Comparison of ENCODE assay signal across 10 mouse cellular contexts in genomic region chr6:140576961-140577821, GRCm38 (mm10). TPM values are rescaled to one million over a fixed set of nuclear protein-coding genes. Genes with fewer than 3 reads are reported as not detected.
DNase-seq lines count a peak whose midpoint lies in the region; ATAC-seq lines count a peak whose summit lies in the region.
"Had no signal": no experiment of that assay in that cellular context is flagged by ENCODE, and none has a peak within 500 bp of the region (broad histone marks: within the 10 kb centered on the region; RNA-seq: fewer than 3 reads in every experiment).

No protein-coding gene starts in this region.

- H3K9ac ChIP-seq in midbrain, embryonic 11.5 days (ENCODE audit: low read length) = no peak overlapping the region
- no peak overlapping the region for H3K9ac ChIP-seq in midbrain, embryonic 14.5 days (replicated peaks; ENCODE audit: low read length)
- H3K9ac ChIP-seq: limb, embryonic 13.5 days had no signal

- no peaks in the 10 kb centered on the region for H3K9me3 ChIP-seq in heart, embryonic 10.5 days
- H3K9me3 ChIP-seq in midbrain, embryonic 11.5 days (ENCODE audit: control insufficient read depth, low read length) = no peaks in the 10 kb centered on the region
- H3K9me3 ChIP-seq in midbrain, embryonic 14.5 days (ENCODE audit: control insufficient read depth, low read length) = no peaks in the 10 kb centered on the region
- H3K9me3 ChIP-seq: limb, embryonic 13.5 days had no signal

- 65% methylated on average over 18 of the region's 18 CpGs for WGBS in heart, embryonic 10.5 days
- WGBS in midbrain, embryonic 11.5 days = 81% methylated on average over 18 of the region's 18 CpGs
- 70% methylated on average over 18 of the region's 18 CpGs for WGBS in midbrain, embryonic 14.5 days

- no peaks in the 10 kb centered on the region for H3K4me1 ChIP-seq in heart, embryonic 10.5 days
- H3K4me1 ChIP-seq in midbrain, embryonic 11.5 days (ENCODE audit: control insufficient read depth, insufficient read depth, low read length) = no peaks in the 10 kb centered on the region
- H3K4me1 ChIP-seq in midbrain, embryonic 14.5 days (ENCODE audit: control insufficient read depth, insufficient read depth, low read length) = no peaks in the 10 kb centered on the region
- H3K4me1 ChIP-seq: limb, embryonic 13.5 days had no signal

- no peak overlapping the region for H3K27ac ChIP-seq in heart, embryonic 10.5 days
- no peak overlapping the region for H3K27ac ChIP-seq in midbrain, embryonic 11.5 days (ENCODE audit: low read depth, low read length)
- H3K27ac ChIP-seq in midbrain, embryonic 14.5 days (replicated peaks; ENCODE audit: low read depth, low read length) = no peak overlapping the region
- H3K27ac ChIP-seq: limb, embryonic 13.5 days had no signal

- no peak overlapping the region for H3K4me3 ChIP-seq in heart, embryonic 10.5 days
- H3K4me3 ChIP-seq in midbrain, embryonic 11.5 days (ENCODE audit: low read depth, low read length) = no peak overlapping the region
- no peak overlapping the region for H3K4me3 ChIP-seq in midbrain, embryonic 14.5 days (replicated peaks; ENCODE audit: low read depth, low read length)
- H3K4me3 ChIP-seq: limb, embryonic 13.5 days had no signal

- peak; percentile 90 for DNase-seq in heart, adult 11 months
- DNase-seq in heart, embryonic 10.5 days (ENCODE audit: low spot score) = no peak
- DNase-seq in midbrain, embryonic 11.5 days (ENCODE audit: low spot score, missing footprints) = no peak
- DNase-seq in midbrain, embryonic 14.5 days = no peak
- peak; percentile 36 for DNase-seq in induced T-regulatory cell, adult 2 months (ENCODE audit: low read depth)
- DNase-seq in yolk sac, embryonic 10.5 days (ENCODE audit: low spot score) = no peak
- no peak for DNase-seq in Muller cell, postnatal 12 days (ENCODE audit: inconsistent ontology term)
- DNase-seq: cerebellum, postnatal 36 days had no signal

- peaks cover 49% of the 10 kb centered on the region for H3K36me3 ChIP-seq in heart, embryonic 10.5 days
- peaks cover 14% of the 10 kb centered on the region; the same call in 1 of the 2 replicates for H3K36me3 ChIP-seq in midbrain, embryonic 11.5 days (ENCODE audit: control insufficient read depth, insufficient read depth, low read length)
- peaks cover 68% of the 10 kb centered on the region for H3K36me3 ChIP-seq in midbrain, embryonic 14.5 days (ENCODE audit: control insufficient read depth, insufficient read depth, low read length)

- no peaks in the 10 kb centered on the region for H3K27me3 ChIP-seq in heart, embryonic 10.5 days (ENCODE audit: insufficient read depth, poor library complexity, severe bottlenecking)
- no peaks in the 10 kb centered on the region for H3K27me3 ChIP-seq in midbrain, embryonic 11.5 days (ENCODE audit: control insufficient read depth, insufficient read depth, low read length)
- no peaks in the 10 kb centered on the region for H3K27me3 ChIP-seq in midbrain, embryonic 14.5 days (ENCODE audit: control insufficient read depth, insufficient read depth, low read length)
- H3K27me3 ChIP-seq: limb, embryonic 13.5 days had no signal

- 0 out of 2 replicates have a peak, but pooled peaks have one; percentile 40 for ATAC-seq in midbrain, embryonic 11.5 days (ENCODE audit: low FRiP score)
- no peak for ATAC-seq in midbrain, embryonic 14.5 days (ENCODE audit: low FRiP score, low TSS enrichment)
- ATAC-seq in megakaryocyte-erythroid progenitor cell, adult 5-6 weeks (replicated peaks; ENCODE audit: low FRiP score, low TSS enrichment, poor library complexity, severe bottlenecking) = peak; percentile 28

- H3K4me2 ChIP-seq in midbrain, embryonic 11.5 days = no peak overlapping the region
- H3K4me2 ChIP-seq in midbrain, embryonic 14.5 days (ENCODE audit: low read length) = no peak overlapping the region
- H3K4me2 ChIP-seq: limb, embryonic 13.5 days had no signal

RNA-seq across cellular contexts. Expression of gene Aebp2, which starts 45.3 kb away (rescaled TPM):
- polyA plus RNA-seq in heart, embryonic 10.5 days (2016; fragmentation: Nextera tagmentation; extraction: Ambion mirVana) = 7.0 and 11.0 TPM in 2 replicates
- 22.3 and 23.1 TPM in 2 replicates for polyA plus RNA-seq in midbrain, embryonic 11.5 days (2014; fragmentation: Nextera tagmentation; extraction: Ambion mirVana)
- 14.2 and 15.9 TPM in 2 replicates for polyA plus RNA-seq in midbrain, embryonic 14.5 days (2014; fragmentation: Nextera tagmentation; extraction: Ambion mirVana)
- 41.5 and 55.5 TPM in 2 replicates for total RNA-seq in megakaryocyte-erythroid progenitor cell, adult 5-6 weeks (2014; fragmentation: Nextera tagmentation)
- 70.7 and 71.0 TPM in 2 replicates for total RNA-seq in megakaryocyte-erythroid progenitor cell, adult 5-6 weeks (2017)

Comparison
In these comparisons a context has a peak if more than half of its experiments do, and no peak if none do; other contexts are left out.
1. DNase-seq: peak in heart, adult 11 months (single experiment) and induced T-regulatory cell, adult 2 months (single experiment); none in heart, embryonic 10.5 days (single experiment), midbrain, embryonic 11.5 days (single experiment), midbrain, embryonic 14.5 days (single experiment), yolk sac, embryonic 10.5 days (single experiment) and Muller cell, postnatal 12 days (single experiment).